Comparison of ENCODE assay signal across 8 mouse cellular contexts in genomic region chr11:32956993-32957392, GRCm38 (mm10).
DNase-seq lines count a peak whose midpoint lies in the region; ATAC-seq and TF ChIP-seq lines count a peak whose summit lies in the region.

No protein-coding gene starts in this region.

- TF ChIP-seq CTCF in heart, postnatal 0 days (IDR thresholded peaks at IDR 0.05; ENCODE audit: low read depth): peak; percentile 82

- TF ChIP-seq EP300 in heart, postnatal 0 days (IDR thresholded peaks at IDR 0.05; ENCODE audit: low read depth): no peak

- no peaks in the 10 kb centered on the region; the same call in 1 of the 2 replicates for H3K27me3 ChIP-seq in heart, postnatal 0 days (ENCODE audit: control insufficient read depth, insufficient read depth, low read length)

- no peak overlapping the region for H3K4me3 ChIP-seq in heart, postnatal 0 days (ENCODE audit: low read depth, low read length)

- no peak overlapping the region for H3K9ac ChIP-seq in heart, postnatal 0 days (replicated peaks; ENCODE audit: low read depth, low read length)

- DNase-seq in urinary bladder, postnatal 14 days (ENCODE audit: low spot score): peak; percentile 16
- DNase-seq in urinary bladder, postnatal 4 days (ENCODE audit: low spot score in 2 of 2): no peak
- DNase-seq in embryo, embryonic 10 days (ENCODE audit: low spot score): peak; percentile 78
- DNase-seq in heart, postnatal 0 days (ENCODE audit: low spot score): peak; percentile 58
- peak; percentile 37 to 68 for DNase-seq in layer of hippocampus, adult 8-10 months (ENCODE audit: low spot score in 2 of 2)
- peak; percentile 46 for DNase-seq in lung, postnatal 14 days
- no peak for DNase-seq in spleen, postnatal 36 days (ENCODE audit: low spot score in 2 of 2)
- no peak for DNase-seq in spleen, postnatal 14 days (ENCODE audit: low spot score in 2 of 2)

- no peaks in the 10 kb centered on the region for H3K36me3 ChIP-seq in heart, postnatal 0 days (replicated peaks; ENCODE audit: control insufficient read depth, insufficient read depth, low read length)

- no peaks in the 10 kb centered on the region for H3K9me3 ChIP-seq in heart, postnatal 0 days (replicated peaks; ENCODE audit: control insufficient read depth, low read length)

- peaks cover 17% of the 10 kb centered on the region for H3K4me1 ChIP-seq in heart, postnatal 0 days (ENCODE audit: control insufficient read depth, insufficient read depth)

- no peak overlapping the region for H3K27ac ChIP-seq in heart, postnatal 0 days (ENCODE audit: low read depth)

- H3K4me2 ChIP-seq in heart, postnatal 0 days (ENCODE audit: low read depth, low read length): no peak overlapping the region

- 25% methylated on average over 7 of the region's 7 CpGs for WGBS in heart, postnatal 0 days

- peak; percentile 60; the same call in 1 of the 2 replicates for ATAC-seq in heart, postnatal 0 days (ENCODE audit: insufficient read depth, low read depth)

Comparison
In these comparisons a context has a peak if more than half of its experiments do, and no peak if none do; other contexts are left out.
1. DNase-seq: peak in urinary bladder, postnatal 14 days (single experiment), embryo, embryonic 10 days (single experiment), heart, postnatal 0 days (single experiment), layer of hippocampus, adult 8-10 months (2 of 2) and lung, postnatal 14 days (single experiment); none in urinary bladder, postnatal 4 days (0 of 2), spleen, postnatal 36 days (0 of 2) and spleen, postnatal 14 days (0 of 2).